Mouse (Mus musculus) liver (tissue): ENCODE data around the gene Igflr1.

Experiments used
- DNase-seq: peaks from one replicate; pipeline ENCODE4 v3.0.0-alpha.2; 2020; ENCODE audit warnings: mixed read lengths

The Igflr1 gene

DNA sequence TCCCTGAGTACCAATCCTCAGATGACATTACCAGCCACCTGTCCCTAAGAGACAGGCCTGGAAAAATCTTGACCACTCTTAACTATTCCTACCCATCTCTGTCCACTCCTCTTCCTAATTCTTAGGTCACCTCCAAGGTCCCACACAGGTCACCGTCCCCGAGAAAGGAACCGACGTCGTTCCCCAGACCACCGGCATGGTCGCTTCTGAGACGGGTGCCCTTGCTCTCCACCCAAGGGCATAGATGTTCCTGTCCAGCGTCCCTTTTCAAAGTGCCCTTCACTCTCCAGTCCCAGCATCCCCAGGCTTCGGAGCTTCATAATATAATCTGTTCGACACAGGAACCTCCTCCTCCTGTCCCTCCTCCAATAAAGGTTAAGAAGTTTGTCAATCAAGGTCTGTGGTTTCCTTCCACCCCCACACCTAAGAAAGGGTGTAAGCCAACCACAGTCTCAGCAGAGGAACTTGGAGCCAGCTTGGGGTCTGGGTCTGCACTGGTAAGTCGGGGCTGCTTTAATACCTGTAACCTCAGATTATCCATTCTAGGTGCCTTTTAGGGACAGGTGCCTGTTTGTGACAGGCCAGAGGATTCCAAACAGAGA is at the start of gene Igflr1:
Igflr1 (plus strand) TSS at position 458 of the 602 bp plus-strand sequence.
- DNase-seq, result no peak

DNA sequence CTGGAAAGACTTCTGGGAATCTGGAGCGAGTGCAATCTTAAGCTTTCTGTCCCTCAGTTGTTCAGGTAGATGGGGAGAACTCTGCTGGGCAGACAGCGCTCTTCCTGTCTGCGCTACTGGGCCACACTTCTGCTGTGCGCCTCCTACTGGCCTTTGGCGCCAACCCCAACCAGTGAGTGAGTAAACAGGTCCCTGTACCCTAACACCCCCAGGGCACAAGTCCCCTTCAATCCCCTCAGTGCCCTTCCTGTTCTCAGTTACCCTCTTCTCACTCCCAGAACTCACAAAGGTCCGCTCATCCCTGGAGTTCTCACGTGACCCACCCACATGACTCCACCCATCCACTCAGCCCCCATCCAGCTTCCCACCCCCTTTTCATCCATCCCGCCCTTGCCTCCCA is 46.9 kb upstream of the Igflr1 start:
- no peak for DNase-seq

GRCm38 (mm10) chr7:30520396-30520795 is 44.8 kb upstream of the Igflr1 start:
- DNase-seq, result no peak

DNA sequence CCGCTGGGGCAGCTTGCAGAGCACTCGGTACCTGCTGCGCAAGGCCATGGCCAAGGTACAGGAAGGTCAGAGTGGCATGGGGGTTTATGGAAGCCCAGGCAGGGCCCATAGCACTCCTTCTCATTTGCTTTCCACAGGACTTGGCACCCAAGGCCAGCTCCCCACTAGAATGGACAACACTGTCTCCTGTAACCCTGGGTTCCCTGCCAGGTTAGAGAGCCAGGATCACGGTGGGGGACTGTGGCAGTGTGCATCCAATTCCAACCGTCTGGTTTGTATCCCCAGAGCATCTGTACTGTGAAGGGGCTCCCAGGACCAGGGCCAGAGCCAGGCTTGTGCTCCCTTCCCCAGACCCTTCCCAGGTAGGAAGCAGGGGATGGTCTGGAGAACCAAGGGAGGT is 44.4 kb upstream of the Igflr1 start:
- no peak for DNase-seq

DNA sequence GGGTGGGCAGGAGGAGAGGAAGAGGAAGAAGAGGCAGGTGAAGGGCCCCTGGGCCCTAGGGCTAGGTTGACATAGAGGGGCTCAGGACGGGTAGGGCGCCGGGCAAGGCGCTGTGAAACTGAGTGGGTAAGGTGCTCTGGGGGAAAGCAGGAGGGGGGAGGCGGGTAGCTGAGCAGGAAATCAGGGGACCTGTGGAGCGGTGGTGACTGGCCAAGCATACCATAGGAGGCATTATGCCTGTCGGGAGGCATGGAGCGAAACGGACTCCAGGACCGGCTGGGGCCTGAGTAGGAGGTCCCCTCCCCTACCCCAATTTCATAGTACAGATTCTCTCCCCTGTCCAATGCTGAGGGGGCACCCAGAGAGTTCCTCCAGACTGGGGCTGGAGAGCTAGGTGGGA is 42.4 kb upstream of the Igflr1 start:
- DNase-seq, result no peak

DNA sequence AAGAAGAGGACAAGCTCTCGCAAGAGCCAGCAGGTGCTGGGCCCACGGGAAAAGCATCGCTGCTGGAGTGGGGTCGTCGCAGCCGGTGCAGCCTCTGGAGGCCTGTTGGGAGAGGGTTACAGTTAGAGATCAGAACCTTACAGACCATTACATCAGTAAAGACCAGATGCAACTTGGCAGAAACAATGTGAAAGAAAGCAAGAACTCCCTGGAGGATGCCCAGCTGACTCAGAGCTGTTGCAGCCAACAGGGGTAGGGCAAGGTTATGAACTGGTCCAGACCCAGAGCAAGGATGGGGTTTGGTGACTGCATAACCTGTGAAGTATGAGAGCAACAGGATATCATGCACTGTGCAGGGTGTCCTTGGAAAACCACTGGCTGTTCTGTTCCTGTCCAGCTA is 40.7 kb upstream of the Igflr1 start:
- DNase-seq, result no peak

DNA sequence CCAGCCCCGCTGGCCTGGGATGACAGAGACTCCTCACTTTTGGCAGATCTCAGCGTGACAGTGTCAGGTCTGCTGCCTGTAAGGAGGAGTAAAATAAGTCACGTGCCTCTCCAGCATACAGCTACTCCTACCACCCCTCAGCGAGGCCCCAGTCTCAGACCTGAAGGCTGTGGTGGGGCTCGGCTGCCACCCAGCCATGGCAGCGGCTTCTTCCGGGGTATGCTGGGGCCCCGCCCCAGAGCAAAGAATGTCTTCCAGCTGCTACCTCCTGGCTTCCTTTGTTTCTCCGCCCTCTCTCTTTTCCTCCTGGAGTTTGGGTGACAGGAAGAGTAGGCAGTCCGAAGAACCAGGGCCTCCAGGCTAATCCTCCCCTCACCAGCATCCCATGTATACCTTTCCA is 39.3 kb upstream of the Igflr1 start:
- DNase-seq, result no peak

GRCm38 (mm10) chr7:30526399-30526798 is 38.8 kb upstream of the Igflr1 start:
- DNase-seq, result no peak

- no peak for DNase-seq
These were observed 38.2 kb upstream of the Igflr1 start for GRCm38 (mm10) chr7:30526981-30527380.

DNA sequence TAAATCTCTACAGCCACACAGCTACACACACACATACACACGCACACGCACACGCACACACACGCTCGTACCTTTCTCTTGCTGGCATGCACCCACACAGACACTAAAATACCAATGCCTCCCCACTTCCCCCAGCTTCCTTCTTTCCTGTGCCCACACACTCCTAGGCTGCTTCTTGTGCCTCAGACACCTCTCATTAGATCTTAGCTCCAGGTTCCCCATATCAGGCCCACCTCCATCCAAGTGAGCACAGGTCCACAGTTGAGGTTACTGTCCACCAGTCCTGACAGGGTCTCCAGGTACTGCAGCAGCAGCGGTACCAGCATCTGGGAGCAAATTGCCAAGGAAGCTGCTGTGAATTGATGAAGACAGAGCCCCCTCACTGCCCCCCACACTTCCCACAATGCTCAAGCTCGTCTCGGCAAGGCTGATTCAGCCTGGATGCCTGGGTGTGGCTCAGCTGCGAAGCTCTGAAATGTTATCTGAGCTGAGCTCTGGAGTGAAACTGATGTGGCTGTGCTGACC is 33.9 kb upstream of the Igflr1 start:
- DNase-seq, result no peak

GRCm38 (mm10) chr7:30532931-30533330 is 32.3 kb upstream of the Igflr1 start:
- no peak for DNase-seq

DNA sequence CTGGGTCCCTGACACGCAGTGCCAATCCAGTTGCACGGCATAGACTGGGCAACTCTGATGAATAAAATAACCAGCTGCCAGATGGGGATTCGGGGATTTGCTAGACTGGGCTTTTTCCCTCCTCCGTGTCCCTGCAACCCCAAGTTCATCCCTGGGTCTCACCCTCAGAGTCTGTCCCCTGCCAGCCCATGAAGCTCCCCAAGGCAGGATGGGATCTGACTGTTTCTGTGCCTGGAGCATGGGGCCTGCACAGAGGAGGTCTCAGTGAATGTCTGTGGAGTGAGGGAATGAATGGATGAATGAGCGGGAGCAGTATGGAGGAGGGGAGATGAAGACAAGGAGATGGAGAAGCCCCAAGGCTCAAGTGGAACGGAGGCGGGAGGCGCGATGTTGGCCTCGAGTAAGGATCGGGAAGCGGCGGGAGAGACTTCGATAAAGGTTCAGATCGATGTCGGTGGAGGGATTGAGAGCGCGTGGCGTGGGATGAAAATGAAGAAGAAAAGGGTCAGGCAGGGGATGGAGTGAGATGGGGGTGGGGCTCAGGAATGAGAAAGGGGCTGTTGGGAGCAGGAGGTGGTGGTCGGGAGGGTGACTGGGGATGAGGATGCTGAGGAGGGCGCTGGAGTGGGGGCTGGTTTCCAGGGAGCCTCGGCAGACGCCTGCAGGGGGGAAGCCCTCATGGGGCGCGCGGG is 31.1 kb upstream of the Igflr1 start:
- no peak for DNase-seq

DNA sequence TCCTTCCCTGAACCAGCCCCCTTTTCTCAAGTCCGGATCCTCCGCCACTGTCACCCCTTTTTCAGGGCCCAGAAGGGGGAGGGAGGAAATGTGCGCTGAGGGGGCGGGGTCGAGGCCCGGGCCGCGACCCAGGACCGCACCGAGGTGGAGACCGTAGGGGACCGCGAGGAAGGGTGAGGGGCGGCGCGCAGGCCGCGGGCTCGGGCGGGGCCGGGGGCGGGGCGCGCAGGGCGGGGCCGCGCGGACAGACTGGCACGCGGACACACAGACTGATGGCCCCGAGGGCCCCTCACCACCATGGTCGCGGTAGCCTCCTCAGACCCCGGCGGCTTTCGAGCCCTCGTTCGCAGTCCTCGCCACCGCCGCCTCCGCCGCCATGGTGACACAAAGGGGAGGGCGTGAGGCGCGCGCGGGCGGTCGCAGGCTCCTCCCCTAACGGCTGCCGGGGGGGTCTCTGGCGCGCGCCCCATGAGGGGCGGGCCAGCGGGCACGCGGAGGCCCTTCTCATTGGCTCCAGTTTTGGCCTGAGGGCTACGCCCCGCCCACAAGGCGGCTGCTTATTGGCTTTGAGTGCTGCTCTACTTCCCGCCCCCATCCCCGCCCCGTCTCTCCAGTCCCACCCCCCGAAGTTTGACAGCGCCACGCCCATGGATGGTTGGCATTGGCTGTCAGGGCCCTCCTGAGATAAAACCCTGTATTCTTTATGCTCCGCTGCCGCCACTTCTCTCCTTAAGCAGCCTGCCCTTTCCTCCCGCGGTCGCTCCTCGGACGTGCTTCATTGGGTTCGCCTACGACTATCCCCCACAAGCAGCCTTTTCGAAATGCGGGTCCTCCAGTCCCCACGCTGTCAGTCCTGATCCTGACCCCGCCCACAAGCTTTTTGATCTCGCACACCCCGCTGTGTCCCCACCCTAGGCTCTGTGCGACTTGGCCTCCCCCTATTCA is 30.3 kb upstream of the Igflr1 start, which contains the start of gene Arhgap33:
Arhgap33 (minus strand) TSS at position 428 of the 945 bp plus-strand sequence.
- DNase-seq, result peak; percentile 99

DNA sequence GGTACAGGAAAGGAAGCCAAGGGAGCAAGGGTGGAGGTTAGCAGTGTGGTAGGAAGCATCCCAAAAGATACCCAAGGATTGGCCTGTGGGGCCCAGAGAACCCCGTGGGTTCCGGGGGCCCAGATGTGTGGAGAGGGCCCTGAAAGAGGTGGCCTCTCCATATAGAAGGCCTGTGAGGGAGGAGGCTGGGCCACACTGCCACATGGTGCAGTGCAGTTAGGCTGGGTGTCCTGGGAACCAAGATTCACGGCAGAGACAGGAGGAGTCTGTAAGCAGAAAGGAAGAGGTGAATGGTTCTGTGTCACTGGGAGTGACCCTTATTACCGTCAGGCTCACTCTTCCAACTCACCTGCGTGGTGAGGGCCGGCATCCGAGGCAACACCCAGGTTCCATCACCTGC is 24.7 kb upstream of the Igflr1 start:
- no peak for DNase-seq

DNA sequence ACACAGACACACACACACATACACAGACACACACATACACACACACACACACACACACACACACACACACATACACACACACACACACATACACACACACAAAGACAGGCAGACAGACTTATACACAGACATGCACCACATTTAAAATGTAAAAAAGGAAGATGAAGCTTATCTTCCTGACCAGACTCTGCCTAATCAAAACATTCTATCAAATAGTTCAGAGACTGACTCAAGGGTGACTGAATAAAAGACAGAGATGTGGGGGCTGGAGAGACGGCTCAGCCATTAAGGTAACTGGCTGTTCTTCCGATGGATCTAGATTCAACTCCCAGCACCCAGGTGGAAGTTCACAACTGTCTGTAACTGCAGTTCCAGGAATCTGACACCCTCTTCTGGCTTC is 20.9 kb upstream of the Igflr1 start:
- DNase-seq, result no peak

DNA sequence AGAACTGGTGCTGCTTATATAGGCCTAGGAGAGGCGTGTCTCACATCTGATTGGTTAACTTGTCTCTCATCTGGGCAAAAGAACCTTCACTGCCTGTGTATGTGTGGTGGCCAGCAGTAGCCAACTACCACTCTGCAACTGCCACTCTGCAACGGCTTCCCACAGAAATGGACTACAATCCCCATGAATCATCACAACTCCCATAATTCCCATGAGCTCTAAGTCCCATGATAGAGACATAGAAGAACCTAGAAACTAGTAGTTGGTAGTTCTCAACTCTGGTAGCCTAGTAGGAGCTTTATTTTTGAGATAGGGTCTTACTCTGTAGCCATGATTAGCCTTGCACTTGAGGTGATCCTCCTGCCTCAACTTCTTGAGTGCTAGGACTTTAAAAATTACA is 15.3 kb upstream of the Igflr1 start:
- no peak for DNase-seq

- DNase-seq, result no peak
These were observed 14.6 kb upstream of the Igflr1 start for GRCm38 (mm10) chr7:30550603-30551002.

DNA sequence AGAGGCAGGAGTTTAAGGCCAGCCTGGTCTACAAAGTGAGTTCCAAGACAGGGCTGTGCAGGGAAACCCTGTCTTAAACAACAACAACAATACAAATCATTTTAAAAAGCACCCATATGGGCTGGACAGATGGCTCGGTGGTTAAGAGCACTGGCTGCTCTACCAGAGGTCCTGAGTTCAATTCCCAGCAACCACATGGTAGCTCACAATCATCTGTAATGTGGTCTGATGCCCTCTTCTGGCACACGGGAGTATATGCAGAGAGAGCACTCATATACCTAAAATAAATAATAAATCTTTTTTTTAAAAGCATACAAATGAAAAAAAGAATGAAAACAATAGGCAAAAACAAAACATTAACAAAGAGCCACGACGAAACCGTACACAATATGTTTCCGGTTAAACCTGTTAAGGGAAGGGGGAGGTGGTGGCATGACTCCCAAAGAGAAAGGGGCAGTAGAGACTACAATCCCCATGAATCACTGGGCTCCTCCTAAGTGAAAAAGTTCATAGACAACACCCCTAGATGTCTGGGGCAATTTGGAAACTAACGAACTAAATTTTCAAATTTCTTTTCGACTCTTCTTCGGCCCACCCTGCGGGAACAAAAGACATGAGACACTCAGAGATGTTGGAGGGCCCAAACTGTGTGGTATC is 13.7 kb upstream of the Igflr1 start:
- DNase-seq, result no peak

DNA sequence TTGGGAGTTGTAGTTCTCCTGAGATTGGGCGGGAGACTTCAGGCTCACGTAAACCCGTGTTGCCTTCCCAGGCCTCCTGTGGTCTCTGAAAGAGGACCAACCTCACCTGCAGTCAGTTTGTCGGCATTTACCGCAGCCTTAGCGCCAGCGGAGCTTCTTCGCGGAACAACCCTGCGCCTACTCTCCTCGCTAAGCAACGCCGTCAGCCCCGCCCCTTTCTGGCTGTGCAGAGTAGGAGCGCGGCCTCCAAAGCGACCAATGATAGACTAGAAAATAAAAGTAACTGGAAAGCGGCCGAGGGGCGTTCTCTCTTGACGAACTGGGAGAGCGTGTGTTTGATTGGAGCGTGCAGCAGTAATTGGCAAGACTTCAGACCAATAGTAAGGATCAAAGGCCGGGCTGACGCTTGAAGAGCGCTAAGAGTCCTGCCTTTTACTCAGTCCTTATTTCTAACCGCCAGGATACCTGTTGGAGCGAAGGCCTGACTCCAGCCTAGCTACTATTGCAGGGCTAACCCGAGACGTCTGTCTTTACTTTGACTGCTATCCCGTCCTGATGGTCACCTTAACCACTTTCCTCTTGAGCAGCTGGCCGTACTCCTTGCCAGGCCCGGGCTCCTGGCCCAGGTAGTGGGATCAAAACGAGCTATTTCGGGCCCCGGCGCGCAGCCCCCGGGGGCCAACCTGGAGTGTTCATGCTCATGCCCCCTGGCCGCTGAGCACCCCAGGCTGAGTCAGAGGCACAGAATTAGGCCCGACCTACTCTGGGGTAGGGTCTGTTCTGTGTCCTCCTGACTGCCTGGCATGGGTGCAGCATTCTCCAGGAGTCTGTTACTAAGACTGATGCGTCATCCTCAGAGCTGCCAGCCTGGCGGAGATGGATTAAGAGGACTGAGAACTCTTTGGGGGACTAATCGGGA is 12.9 kb upstream of the Igflr1 start, which contains the start of the genes Hspb6 and Proser3:
Hspb6 (plus strand) TSS at position 77 of the 919 bp plus-strand sequence.
Proser3 (minus strand) TSS at position 198 of the 919 bp plus-strand sequence.
- DNase-seq, result peak; percentile 98

DNA sequence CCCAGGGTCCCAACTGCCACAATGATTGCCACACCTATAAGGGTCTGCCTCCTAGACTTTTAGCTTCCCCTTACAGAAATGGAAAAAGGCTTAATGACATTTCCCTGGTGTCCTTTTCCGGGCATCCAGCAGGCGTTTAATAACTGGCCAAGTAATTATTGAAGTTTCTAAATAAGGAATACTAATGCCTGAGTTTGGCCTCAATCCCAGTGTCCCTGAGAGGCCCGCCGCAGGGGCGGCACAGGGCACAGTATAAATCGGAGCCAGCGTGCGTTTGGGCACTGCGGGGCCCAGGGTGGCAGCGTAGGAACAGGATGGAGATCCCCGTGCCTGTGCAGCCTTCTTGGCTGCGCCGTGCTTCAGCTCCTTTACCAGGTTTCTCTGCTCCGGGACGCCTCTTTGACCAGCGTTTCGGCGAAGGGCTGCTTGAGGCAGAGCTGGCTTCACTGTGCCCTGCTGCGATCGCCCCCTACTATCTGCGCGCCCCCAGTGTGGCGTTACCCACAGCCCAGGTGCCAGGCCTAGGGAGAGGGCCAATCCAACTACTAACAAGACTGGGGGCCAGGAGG is 12.1 kb upstream of the Igflr1 start:
- peak; percentile 54 for DNase-seq
